Mouse (Mus musculus) lung, embryonic 16.5 days (tissue): ENCODE measurements around the gene Fam90a1b. TPM values are rescaled to one million over a fixed set of nuclear protein-coding genes. Genes with fewer than 3 reads are reported as not detected.

Experiments used
- microRNA-seq: library from miRNA; unstranded; fragments of <30 nt; microRNA quantifications from one replicate; pipeline ENCODE4, GENCODE M21; 2016
- polyA plus RNA-seq: library from polyadenylated mRNA; unstranded; fragments of >200 nt; fragmentation: Nextera tagmentation; extraction: Ambion mirVana; gene quantifications from 2 replicates; pipeline ENCODE4 v1.2.1, GENCODE M21; 2015

Gene Fam90a1b
- polyA plus RNA-seq, 1 experiment from 2014 or later = not detected

Small RNA genes lying within 50 kb of the gene (microRNA-seq; reads per million reads assigned to microRNA genes)
- gene Gm44477 = not detected

Other genes starting within 250 kb of the Fam90a1b start
- 31.6 and 32.0 TPM in 2 replicates for gene Zfx, start 243.1 kb downstream of the Fam90a1b start, polyA plus RNA-seq
- 65.1 and 68.5 TPM in 2 replicates for gene Eif2s3x, start 153.9 kb downstream of the Fam90a1b start, polyA plus RNA-seq
- gene Klhl15, start 132.2 kb downstream of the Fam90a1b start, polyA plus RNA-seq = 7.1 and 7.3 TPM in 2 replicates
- gene Apoo, start 340 bp upstream of the Fam90a1b start, polyA plus RNA-seq = 62.6 and 69.4 TPM in 2 replicates
- 549 and 589 TPM in 2 replicates for gene Maged1, start 175.4 kb upstream of the Fam90a1b start, polyA plus RNA-seq